Mouse (Mus musculus) left cerebral cortex, postnatal 10 days (tissue): ENCODE measurements at regions not wholly inside any gene's neighbourhood (a gene's known extent, or its start where the extent isn't known, plus 50 kb on each side); places are given as distances from the start of the nearest gene placed in this dataset.
A peak's percentile ranks its signal among the peaks of the same experiment; 100 is the strongest.

ENCODE experiments used
- DNase-seq, 2 experiments: peaks; one replicate each; pipeline ENCODE4 v3.0.0; 2021 to 2022; ENCODE audit warnings: low spot score in 2 of 2, mixed read lengths in 1 of 2; ENCODE audit errors: extremely low spot score in 1 of 2
- intact Hi-C: fragments of 180-260 bp; cut with DNase I; formaldehyde crosslinking; loops from one replicate; pipeline ENCODE4 v1.15.1; 2025

GRCm38 (mm10) chr2:50677456-50677855 lies 380.9 kb upstream of the Mmadhc start:
- intact Hi-C loops, result no loop called here
- no peak for DNase-seq

GRCm38 (mm10) chr2:50675736-50676550 lies 379.3 kb upstream of the Mmadhc start:
- DNase-seq, result no peak
- intact Hi-C loops, result no loop called here

- DNase-seq, result no peak
- intact Hi-C loops, result no loop called here
These were observed 378.2 kb upstream of the Mmadhc start for GRCm38 (mm10) chr2:50674856-50675175.

GRCm38 (mm10) chr2:50674151-50674855 lies 377.7 kb upstream of the Mmadhc start:
- intact Hi-C loops, result no loop called here
- DNase-seq, result no peak

GRCm38 (mm10) chr2:50669297-50669696 lies 372.7 kb upstream of the Mmadhc start:
- intact Hi-C loops, result no loop called here
- DNase-seq, result no peak

GRCm38 (mm10) chr2:50668789-50669188 lies 372.2 kb upstream of the Mmadhc start:
- intact Hi-C loops, result no loop called here
- no peak for DNase-seq

GRCm38 (mm10) chr2:50667180-50667579 lies 370.6 kb upstream of the Mmadhc start:
- intact Hi-C loops, result no loop called here

GRCm38 (mm10) chr2:50662504-50662903 lies 365.9 kb upstream of the Mmadhc start:
- intact Hi-C loops, result no loop called here
- DNase-seq, result no peak

More at GRCm38 (mm10) chr2:50667180-50667579, 370.6 kb upstream of the Mmadhc start:
- no peak for DNase-seq

- DNase-seq, result no peak
- intact Hi-C loops, result no loop called here
These were observed 363.4 kb upstream of the Mmadhc start for GRCm38 (mm10) chr2:50660000-50660399.

GRCm38 (mm10) chr2:50657826-50658225 lies 361.2 kb upstream of the Mmadhc start:
- DNase-seq, result no peak
- intact Hi-C loops, result no loop called here

GRCm38 (mm10) chr2:50656351-50656750 lies 359.8 kb upstream of the Mmadhc start:
- DNase-seq, result no peak
- intact Hi-C loops, result no loop called here

- peak; percentile 36 to 45 for DNase-seq
- intact Hi-C loops, result no loop called here
These were observed 358.3 kb upstream of the Mmadhc start for GRCm38 (mm10) chr2:50654953-50655324.

GRCm38 (mm10) chr2:50654221-50654952 lies 357.8 kb upstream of the Mmadhc start:
- intact Hi-C loops, result no loop called here
- no peak for DNase-seq

GRCm38 (mm10) chr2:50653121-50653615 lies 356.6 kb upstream of the Mmadhc start:
- DNase-seq, result no peak
- intact Hi-C loops, result no loop called here

- intact Hi-C loops, result no loop called here
These were observed 353.1 kb upstream of the Mmadhc start for GRCm38 (mm10) chr2:50649656-50650055.

GRCm38 (mm10) chr2:50643219-50643618 lies 346.6 kb upstream of the Mmadhc start:
- no peak for DNase-seq
- intact Hi-C loops, result no loop called here

More at GRCm38 (mm10) chr2:50649656-50650055, 353.1 kb upstream of the Mmadhc start:
- no peak for DNase-seq

- intact Hi-C loops, result no loop called here
- no peak for DNase-seq
These were observed 345.6 kb upstream of the Mmadhc start for GRCm38 (mm10) chr2:50642198-50642597.

- DNase-seq, result no peak
- intact Hi-C loops, result no loop called here
These were observed 339.3 kb upstream of the Mmadhc start for GRCm38 (mm10) chr2:50635896-50636295.

- no peak for DNase-seq
- intact Hi-C loops, result no loop called here
These were observed 335.2 kb upstream of the Mmadhc start for GRCm38 (mm10) chr2:50631786-50632185.

- DNase-seq, result no peak
- intact Hi-C loops, result no loop called here
These were observed 330.9 kb upstream of the Mmadhc start for GRCm38 (mm10) chr2:50627501-50627900.
